Mouse (Mus musculus): Measurements from ENCODE around the gene Aldh16a1. TPM values are rescaled to one million over a fixed set of nuclear protein-coding genes. Genes with fewer than 3 reads are reported as not detected.

Aldh16a1 gene
- total and polyA plus RNA-seq, 3 experiments: 26.3 to 110 (median 33.8) TPM

DNA sequence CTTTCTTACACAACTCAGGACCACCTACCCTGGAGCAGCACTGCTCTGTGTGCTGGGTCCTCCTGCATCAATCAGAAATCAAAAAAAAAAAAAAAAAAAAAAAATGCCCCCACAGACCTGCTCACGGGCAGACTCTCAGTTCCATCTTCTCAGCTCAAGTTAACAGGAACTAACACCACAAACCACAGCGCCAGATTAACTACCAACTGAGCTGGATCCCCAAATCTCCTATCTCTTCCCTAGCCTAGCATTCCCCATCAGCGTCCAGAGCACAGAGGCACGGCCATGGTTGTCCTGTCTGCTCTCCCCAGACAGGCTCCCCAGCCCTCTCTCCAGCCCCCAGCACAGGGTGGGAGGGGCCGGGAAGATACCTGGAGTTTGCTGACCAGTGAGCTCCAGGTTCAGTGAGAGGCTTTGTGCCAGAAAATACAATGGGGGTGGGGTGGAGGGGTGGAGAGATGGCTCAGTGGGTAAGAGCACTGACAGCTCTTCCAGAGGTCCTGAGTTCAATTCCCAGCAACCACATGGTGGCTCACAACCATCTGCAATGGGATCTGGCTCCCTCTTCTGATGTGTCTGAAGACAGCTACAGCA lies 47.2 kb downstream of the Aldh16a1 start:
- Histone ChIP-seq H3K27me3 (ENCODE audit: insufficient read depth, low read length) (peaks cover 50% of the 10 kb centered on the region), H3K4me3 (ENCODE audit: low read depth, low read length) (no peak overlapping the region), H3K36me3 (replicated peaks) (no peaks in the 10 kb centered on the region), H3K4me1 (ENCODE audit: insufficient read depth, low read depth, low read length) (peaks cover 20% of the 10 kb centered on the region), H3K9me3 (replicated peaks) (no peaks in the 10 kb centered on the region)
- TF ChIP-seq GATA2 (IDR thresholded peaks at IDR 0.05; ENCODE audit: borderline replicate concordance, low read depth, low read length) (no peak), TAL1 (conservative IDR thresholded peaks at IDR 0.05; ENCODE audit: low read depth, low read length) (no peak), GATA1 (IDR thresholded peaks at IDR 0.05; ENCODE audit: borderline replicate concordance, low read length) (no peak), POLR2AphosphoS5 (IDR thresholded peaks at IDR 0.05; ENCODE audit: insufficient replicate concordance, low read depth, low read length) (no peak), CTCF (IDR thresholded peaks at IDR 0.05; ENCODE audit: low read depth, low read length) (no peak)
- ATAC-seq (ENCODE audit: extremely low read depth, insufficient number of reproducible peaks, low FRiP score, poor library complexity, severe bottlenecking) (no peak), DNase-seq (ENCODE audit: low spot score) (no peak)

DNA sequence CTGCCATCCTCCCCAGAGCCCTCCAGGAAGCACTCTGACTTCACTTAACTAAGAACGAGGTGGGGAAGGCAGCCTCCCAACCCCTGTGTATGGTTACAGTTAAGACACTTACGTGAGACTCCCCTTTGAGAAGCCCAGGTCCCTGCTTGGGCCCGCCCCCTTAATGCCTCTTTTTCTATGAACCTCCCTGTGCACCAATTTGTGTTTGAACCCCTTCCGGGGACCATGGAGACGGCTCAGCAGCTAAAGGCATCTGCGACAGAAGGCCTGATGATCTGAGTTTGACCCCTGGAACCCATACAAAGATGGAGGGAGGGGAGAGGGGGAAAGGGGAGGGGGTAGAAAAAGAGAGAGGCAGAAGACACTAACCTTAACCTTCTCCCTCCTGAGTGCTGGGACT lies 47.9 kb downstream of the Aldh16a1 start:
- no peak for TF ChIP-seq CTCF (IDR thresholded peaks at IDR 0.05; ENCODE audit: low read depth, low read length)
- no peak for TF ChIP-seq POLR2AphosphoS5 (IDR thresholded peaks at IDR 0.05; ENCODE audit: insufficient replicate concordance, low read depth, low read length)
- no peak for TF ChIP-seq GATA1 (IDR thresholded peaks at IDR 0.05; ENCODE audit: borderline replicate concordance, low read length)
- TF ChIP-seq TAL1 (conservative IDR thresholded peaks at IDR 0.05; ENCODE audit: low read depth, low read length): no peak
- no peak for TF ChIP-seq GATA2 (IDR thresholded peaks at IDR 0.05; ENCODE audit: borderline replicate concordance, low read depth, low read length)
- no peak for DNase-seq (ENCODE audit: low spot score)
- peaks cover 15% of the 10 kb centered on the region for H3K4me1 ChIP-seq (ENCODE audit: insufficient read depth, low read depth, low read length)
- no peaks in the 10 kb centered on the region for H3K9me3 ChIP-seq (replicated peaks)
- ATAC-seq (ENCODE audit: extremely low read depth, insufficient number of reproducible peaks, low FRiP score, poor library complexity, severe bottlenecking): no peak
- no peak overlapping the region for H3K4me3 ChIP-seq (ENCODE audit: low read depth, low read length)
- no peaks in the 10 kb centered on the region for H3K36me3 ChIP-seq (replicated peaks)
- H3K27me3 ChIP-seq (ENCODE audit: insufficient read depth, low read length): peaks cover 57% of the 10 kb centered on the region

DNA sequence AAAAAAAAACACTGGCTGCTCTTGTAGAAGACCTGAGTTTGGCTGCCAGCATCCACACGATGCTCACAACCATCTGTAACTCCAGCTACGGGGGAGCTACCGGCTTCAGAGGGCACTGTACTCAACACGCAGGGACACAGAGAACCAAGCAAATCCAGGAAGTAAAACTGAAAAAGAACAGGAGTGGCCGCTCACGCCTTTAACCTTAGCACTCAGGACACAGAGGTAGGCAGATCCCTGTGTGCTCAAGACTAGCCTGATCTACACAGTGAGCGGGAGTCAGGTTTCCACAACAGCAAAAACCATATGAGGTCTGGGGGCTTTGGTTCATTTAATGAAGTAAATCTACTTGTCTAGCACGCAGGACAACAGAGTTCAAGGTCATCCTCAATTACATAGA lies 48.9 kb downstream of the Aldh16a1 start:
- H3K4me3 ChIP-seq (ENCODE audit: low read depth, low read length): no peak overlapping the region
- ATAC-seq (ENCODE audit: extremely low read depth, insufficient number of reproducible peaks, low FRiP score, poor library complexity, severe bottlenecking): no peak
- no peaks in the 10 kb centered on the region for H3K36me3 ChIP-seq (replicated peaks)
- H3K9me3 ChIP-seq (replicated peaks): no peaks in the 10 kb centered on the region
- peaks cover 12% of the 10 kb centered on the region for H3K4me1 ChIP-seq (ENCODE audit: insufficient read depth, low read depth, low read length)
- peaks cover 55% of the 10 kb centered on the region for H3K27me3 ChIP-seq (ENCODE audit: insufficient read depth, low read length)
- TF ChIP-seq POLR2AphosphoS5 (IDR thresholded peaks at IDR 0.05; ENCODE audit: insufficient replicate concordance, low read depth, low read length) (no peak), GATA2 (IDR thresholded peaks at IDR 0.05; ENCODE audit: borderline replicate concordance, low read depth, low read length) (no peak), CTCF (IDR thresholded peaks at IDR 0.05; ENCODE audit: low read depth, low read length) (no peak), TAL1 (conservative IDR thresholded peaks at IDR 0.05; ENCODE audit: low read depth, low read length) (no peak), GATA1 (IDR thresholded peaks at IDR 0.05; ENCODE audit: borderline replicate concordance, low read length) (no peak)
- no peak for DNase-seq (ENCODE audit: low spot score)

DNA sequence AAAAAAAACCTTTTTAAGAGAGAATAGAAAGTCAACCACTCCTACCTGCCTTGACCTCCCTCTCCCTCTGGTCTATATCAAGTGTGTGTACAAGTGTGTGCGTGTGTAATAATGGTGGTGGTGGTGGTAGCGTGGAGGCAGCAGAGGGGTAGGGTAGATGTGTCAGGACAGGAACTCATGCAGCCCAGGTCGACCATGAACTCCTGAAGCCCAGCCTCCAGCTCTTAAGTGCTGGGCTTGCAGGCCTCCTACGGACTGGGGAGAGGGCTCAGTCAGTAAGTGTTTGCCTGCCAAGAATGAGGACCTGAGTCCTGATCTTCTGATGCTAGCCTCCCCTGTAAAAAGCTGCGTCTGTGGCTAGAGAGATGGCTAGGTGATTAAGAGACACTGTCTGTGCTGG lies 49.4 kb downstream of the Aldh16a1 start:
- ATAC-seq (ENCODE audit: extremely low read depth, insufficient number of reproducible peaks, low FRiP score, poor library complexity, severe bottlenecking) (no peak), DNase-seq (ENCODE audit: low spot score) (no peak)
- Histone ChIP-seq H3K36me3 (replicated peaks) (no peaks in the 10 kb centered on the region), H3K9me3 (replicated peaks) (no peaks in the 10 kb centered on the region), H3K4me1 (ENCODE audit: insufficient read depth, low read depth, low read length) (peaks cover 10% of the 10 kb centered on the region), H3K4me3 (ENCODE audit: low read depth, low read length) (no peak overlapping the region), H3K27me3 (ENCODE audit: insufficient read depth, low read length) (peaks cover 55% of the 10 kb centered on the region)
- TF ChIP-seq GATA1 (IDR thresholded peaks at IDR 0.05; ENCODE audit: borderline replicate concordance, low read length) (no peak), GATA2 (IDR thresholded peaks at IDR 0.05; ENCODE audit: borderline replicate concordance, low read depth, low read length) (no peak), TAL1 (conservative IDR thresholded peaks at IDR 0.05; ENCODE audit: low read depth, low read length) (no peak), CTCF (IDR thresholded peaks at IDR 0.05; ENCODE audit: low read depth, low read length) (no peak), POLR2AphosphoS5 (IDR thresholded peaks at IDR 0.05; ENCODE audit: insufficient replicate concordance, low read depth, low read length) (no peak)

DNA sequence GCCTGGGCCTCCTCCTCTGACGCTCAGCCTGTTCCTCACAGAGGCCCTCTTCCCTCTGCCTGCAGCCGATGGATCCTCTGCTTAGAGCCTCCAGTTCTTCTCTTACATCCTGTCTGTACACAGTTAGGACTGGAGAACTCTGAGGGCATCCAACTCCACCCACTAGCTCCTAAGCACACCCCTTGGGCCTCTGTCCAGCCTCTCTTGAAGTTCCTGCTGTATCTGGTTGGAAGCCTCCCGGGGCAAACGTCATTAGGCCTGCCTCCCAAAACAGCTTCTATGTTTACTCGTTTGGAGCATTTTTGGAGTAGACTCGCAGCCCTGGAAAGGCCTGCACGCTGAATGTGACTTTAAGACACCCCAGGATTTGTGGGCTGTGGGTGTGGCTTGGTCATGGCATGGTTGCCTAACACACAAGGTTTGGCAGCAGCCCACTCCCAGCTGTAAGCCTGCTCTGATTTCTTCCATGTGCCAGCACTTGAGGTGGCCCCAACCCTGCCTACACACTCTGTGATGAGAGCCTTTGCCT lies 50.7 kb downstream of the Aldh16a1 start, which contains the start of gene Fcgrt:
Fcgrt (minus strand) TSS at position 200 of the 529 bp plus-strand sequence.
- Histone ChIP-seq H3K4me3 (ENCODE audit: low read depth, low read length) (no peak within 1 kb of the TSS), H3K4me1 (ENCODE audit: insufficient read depth, low read depth, low read length) (peaks cover 12% of the 10 kb centered on the region), H3K36me3 (replicated peaks) (no peaks in the 10 kb centered on the region), H3K27me3 (ENCODE audit: insufficient read depth, low read length) (peaks cover 55% of the 10 kb centered on the region), H3K9me3 (replicated peaks) (no peaks in the 10 kb centered on the region)
- DNase-seq (ENCODE audit: low spot score) (no peak), ATAC-seq (ENCODE audit: extremely low read depth, insufficient number of reproducible peaks, low FRiP score, poor library complexity, severe bottlenecking) (no peak)
- TF ChIP-seq TAL1 (conservative IDR thresholded peaks at IDR 0.05; ENCODE audit: low read depth, low read length): no peak
- TF ChIP-seq POLR2AphosphoS5 (IDR thresholded peaks at IDR 0.05; ENCODE audit: insufficient replicate concordance, low read depth, low read length): no peak
- TF ChIP-seq GATA2 (IDR thresholded peaks at IDR 0.05; ENCODE audit: borderline replicate concordance, low read depth, low read length): no peak
- TF ChIP-seq CTCF (IDR thresholded peaks at IDR 0.05; ENCODE audit: low read depth, low read length): no peak
- TF ChIP-seq GATA1 (IDR thresholded peaks at IDR 0.05; ENCODE audit: borderline replicate concordance, low read length): no peak

DNA sequence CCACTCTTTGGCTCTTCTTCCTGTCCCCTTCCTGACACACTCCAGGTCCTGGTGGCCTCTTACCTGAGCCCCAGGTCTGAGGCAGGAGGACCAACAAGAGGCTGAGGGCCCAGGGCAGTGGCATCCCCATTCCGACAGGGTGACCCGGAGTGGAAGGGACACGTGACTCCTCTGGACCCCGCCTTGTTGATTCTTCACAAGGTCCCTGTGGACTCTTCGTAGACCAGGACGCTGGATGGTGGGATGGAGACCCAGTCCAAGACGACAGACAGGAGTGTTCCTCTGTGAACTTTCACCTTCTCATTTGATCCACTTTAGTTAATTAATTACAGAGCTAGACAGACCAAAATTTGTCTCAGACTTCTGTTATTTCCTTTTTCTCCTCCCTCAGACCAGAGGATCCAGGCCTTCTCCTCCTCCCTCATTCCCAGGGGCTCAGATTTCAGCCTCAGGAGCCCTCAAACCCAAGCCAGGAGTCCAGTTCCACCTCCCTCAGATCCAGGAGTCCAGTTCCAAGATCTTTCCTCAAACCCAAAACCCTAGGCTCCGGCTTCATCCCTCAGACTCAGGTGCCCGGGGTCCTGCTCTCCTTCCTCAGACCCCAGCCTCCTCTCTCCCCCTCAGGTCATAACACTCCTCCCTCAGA lies 51.3 kb downstream of the Aldh16a1 start:
- H3K4me3 ChIP-seq (ENCODE audit: low read depth, low read length): no peak overlapping the region
- TF ChIP-seq CTCF (IDR thresholded peaks at IDR 0.05; ENCODE audit: low read depth, low read length) (no peak), GATA1 (IDR thresholded peaks at IDR 0.05; ENCODE audit: borderline replicate concordance, low read length) (no peak), TAL1 (conservative IDR thresholded peaks at IDR 0.05; ENCODE audit: low read depth, low read length) (no peak), POLR2AphosphoS5 (IDR thresholded peaks at IDR 0.05; ENCODE audit: insufficient replicate concordance, low read depth, low read length) (no peak), GATA2 (IDR thresholded peaks at IDR 0.05; ENCODE audit: borderline replicate concordance, low read depth, low read length) (no peak)
- peaks cover 15% of the 10 kb centered on the region for H3K4me1 ChIP-seq (ENCODE audit: insufficient read depth, low read depth, low read length)
- no peaks in the 10 kb centered on the region for H3K36me3 ChIP-seq (replicated peaks)
- no peaks in the 10 kb centered on the region for H3K9me3 ChIP-seq (replicated peaks)
- no peak for ATAC-seq (ENCODE audit: extremely low read depth, insufficient number of reproducible peaks, low FRiP score, poor library complexity, severe bottlenecking)
- DNase-seq (ENCODE audit: low spot score): no peak
- peaks cover 55% of the 10 kb centered on the region for H3K27me3 ChIP-seq (ENCODE audit: insufficient read depth, low read length)
